Mouse (Mus musculus) liver, adult 2 months (tissue): ENCODE results near the gene Dhx37.

Experiments used
- CTCF ChIP-seq: fragments of 200-500 bp; IDR thresholded peaks from 2 replicates; pipeline ENCODE4 v1.5.1; 2011; ENCODE audit warnings: low read depth, low read length, control low read depth
- POLR2A ChIP-seq: fragments of 200-500 bp; IDR thresholded peaks from 2 replicates; pipeline ENCODE4 v1.6.1; 2011; ENCODE audit warnings: low read length, control low read depth; ENCODE audit not compliant: insufficient read depth; ENCODE audit errors: extremely low read depth

DNA sequence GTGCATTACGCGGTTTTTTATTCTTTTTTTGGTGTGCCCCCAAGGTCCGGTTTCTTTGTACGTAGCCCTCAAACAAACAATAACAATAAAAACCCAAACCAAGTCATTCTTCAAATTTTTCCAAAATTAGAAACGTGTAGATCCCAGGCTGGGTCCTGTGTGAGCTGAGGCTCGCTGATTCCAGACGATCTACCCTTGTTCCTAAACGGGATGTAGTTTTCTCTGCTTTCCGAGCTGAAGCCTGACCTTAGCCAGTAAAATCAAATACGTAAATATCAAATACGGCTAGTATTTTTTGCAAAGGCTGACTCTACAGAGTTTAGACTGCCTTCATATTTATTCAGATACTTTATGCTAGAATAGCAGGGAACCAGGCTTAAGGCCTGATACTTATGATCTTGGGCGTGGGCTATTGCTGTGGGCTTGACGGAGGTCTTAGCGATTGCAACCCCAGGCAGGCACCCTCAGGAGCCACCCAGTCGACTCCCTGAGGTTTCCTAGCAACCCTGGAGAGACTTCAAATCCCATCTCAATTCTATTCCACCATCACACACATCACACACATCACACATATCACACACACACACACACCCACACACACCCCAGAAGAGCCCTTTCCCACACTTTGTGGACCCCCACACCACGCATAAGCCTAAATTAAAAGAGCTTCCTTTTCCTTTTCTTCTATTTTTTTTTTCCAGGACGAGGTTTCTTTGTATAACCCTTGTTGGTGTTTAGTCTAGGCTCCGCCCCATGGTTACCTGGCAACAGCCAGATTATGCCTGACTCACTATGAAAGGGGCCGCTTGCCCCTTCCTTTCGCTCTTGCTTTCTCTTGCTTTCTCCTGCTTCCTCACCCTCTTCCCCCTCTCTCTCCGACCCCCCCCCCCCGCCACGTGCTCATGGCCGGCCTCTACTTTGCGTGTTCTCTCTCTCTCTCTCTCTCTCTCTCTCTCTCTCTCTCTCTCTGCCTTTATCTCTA, 40.0 kb downstream of the Dhx37 start:
- TF ChIP-seq POLR2A (no peak), CTCF (no peak)
